Mouse (Mus musculus): ENCODE results near the gene Ccdc180. TPM values are rescaled to one million over a fixed set of nuclear protein-coding genes. Genes with fewer than 3 reads are reported as not detected.

The Ccdc180 gene
- polyA plus RNA-seq, 1 experiment from 2014 or later: 0.14 TPM

- no peak within 1 kb of the TSS for H3K4me3 ChIP-seq (ENCODE audit: low read depth, low read length)
- peak; percentile 1; the same call in 1 of the 2 replicates for ATAC-seq
- peak within 1 kb of the TSS; percentile 94 for H3K27ac ChIP-seq (ENCODE audit: low read depth, low read length)
- no peak within 1 kb of the TSS for H3K9ac ChIP-seq (ENCODE audit: low read depth, low read length)
- no peaks in the 10 kb centered on the region for H3K36me3 ChIP-seq (ENCODE audit: control insufficient read depth, insufficient read depth)
- 39% methylated on average over 10 of the region's 10 CpGs for WGBS
- H3K9me3 ChIP-seq (ENCODE audit: control insufficient read depth): no peaks in the 10 kb centered on the region
- H3K4me2 ChIP-seq (replicated peaks; ENCODE audit: low read depth): peak within 1 kb of the TSS; percentile 39
- H3K4me1 ChIP-seq (replicated peaks; ENCODE audit: control insufficient read depth, insufficient read depth, low read length): 0 out of 2 replicates have a peak, but pooled peaks cover 3% of the 10 kb centered on the region
- no peaks in the 10 kb centered on the region for H3K27me3 ChIP-seq (replicated peaks; ENCODE audit: control insufficient read depth, insufficient read depth, low read length)
- TF ChIP-seq CTCF (IDR thresholded peaks at IDR 0.05; ENCODE audit: low read depth): no peak
These were observed 74.8 kb downstream of the Ccdc180 start, which contains the start of gene Tdrd7 for GRCm38 (mm10) chr4:45964771-45965439. Gene Tdrd7, plus strand, starts transcription at chr4:45965334.

DNA sequence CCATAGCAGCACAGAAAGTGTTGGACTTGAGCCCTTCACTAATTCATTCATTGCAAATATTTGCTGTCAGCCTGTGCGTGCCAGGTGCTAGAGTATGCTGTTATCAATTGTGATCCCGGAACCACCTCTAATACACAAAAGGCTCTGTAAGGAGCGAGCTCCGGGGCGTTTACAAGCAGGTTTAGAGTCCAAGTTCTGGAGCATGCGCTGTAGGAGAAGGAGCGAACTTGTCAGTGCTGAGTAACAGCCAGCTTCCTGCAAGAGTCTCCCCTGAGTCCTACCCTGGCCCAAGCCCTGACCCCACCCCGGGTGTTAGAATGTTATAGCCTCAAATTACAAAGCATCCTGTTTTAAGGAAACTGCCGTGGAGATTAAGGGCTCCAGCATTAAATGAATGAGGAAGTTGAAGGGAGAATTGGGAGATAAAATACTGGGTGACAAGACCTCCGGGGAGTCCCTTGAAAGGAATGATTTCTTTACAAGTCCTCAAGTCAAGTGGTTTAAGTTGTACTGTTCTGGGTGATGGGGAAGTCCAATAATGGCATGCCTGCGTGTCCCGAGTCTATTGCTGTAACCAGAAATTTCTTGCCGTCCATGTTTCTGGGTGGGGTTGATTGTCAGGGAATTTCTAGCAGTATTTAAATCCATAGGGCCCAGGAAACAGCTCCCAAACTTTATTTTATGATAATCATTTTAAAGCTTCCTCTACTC, 75.8 kb downstream of the Ccdc180 start:
- Histone ChIP-seq H3K27me3 (replicated peaks; ENCODE audit: control insufficient read depth, insufficient read depth, low read length) (no peaks in the 10 kb centered on the region), H3K9ac (ENCODE audit: low read depth, low read length) (no peak overlapping the region), H3K27ac (ENCODE audit: low read depth, low read length) (peak overlapping the region; percentile 94), H3K4me1 (replicated peaks; ENCODE audit: control insufficient read depth, insufficient read depth, low read length) (0 out of 2 replicates have a peak, but pooled peaks cover 3% of the 10 kb centered on the region), H3K36me3 (ENCODE audit: control insufficient read depth, insufficient read depth) (no peaks in the 10 kb centered on the region), H3K4me2 (replicated peaks; ENCODE audit: low read depth) (peak overlapping the region; percentile 39), H3K4me3 (ENCODE audit: low read depth, low read length) (no peak overlapping the region), H3K9me3 (ENCODE audit: control insufficient read depth) (no peaks in the 10 kb centered on the region)
- 13% methylated on average over 13 of the region's 13 CpGs for WGBS
- peak; percentile 87 for ATAC-seq
- no peak for TF ChIP-seq CTCF (IDR thresholded peaks at IDR 0.05; ENCODE audit: low read depth)

- peak; percentile 62 for ATAC-seq
- H3K36me3 ChIP-seq (ENCODE audit: control insufficient read depth, insufficient read depth): no peaks in the 10 kb centered on the region
- WGBS: 15% methylated on average over 6 of the region's 6 CpGs
- H3K9ac ChIP-seq (ENCODE audit: low read depth, low read length): 0 out of 2 replicates have a peak overlapping the region, but pooled peaks have one; percentile 12
- 0 out of 2 replicates have a peak, but pooled peaks cover 3% of the 10 kb centered on the region for H3K4me1 ChIP-seq (replicated peaks; ENCODE audit: control insufficient read depth, insufficient read depth, low read length)
- H3K27ac ChIP-seq (ENCODE audit: low read depth, low read length): peak overlapping the region; percentile 94
- no peak for TF ChIP-seq CTCF (IDR thresholded peaks at IDR 0.05; ENCODE audit: low read depth)
- H3K9me3 ChIP-seq (ENCODE audit: control insufficient read depth): no peaks in the 10 kb centered on the region
- no peak overlapping the region for H3K4me3 ChIP-seq (ENCODE audit: low read depth, low read length)
- no peaks in the 10 kb centered on the region for H3K27me3 ChIP-seq (replicated peaks; ENCODE audit: control insufficient read depth, insufficient read depth, low read length)
- H3K4me2 ChIP-seq (replicated peaks; ENCODE audit: low read depth): peak overlapping the region; percentile 35; the same call in 1 of the 2 replicates
These were observed 76.6 kb downstream of the Ccdc180 start for GRCm38 (mm10) chr4:45966716-45967115.

- no peak for ATAC-seq
- Histone ChIP-seq H3K27me3 (replicated peaks; ENCODE audit: control insufficient read depth, insufficient read depth, low read length) (no peaks in the 10 kb centered on the region), H3K4me3 (ENCODE audit: low read depth, low read length) (no peak overlapping the region), H3K9ac (ENCODE audit: low read depth, low read length) (no peak overlapping the region), H3K4me1 (replicated peaks; ENCODE audit: control insufficient read depth, insufficient read depth, low read length) (0 out of 2 replicates have a peak, but pooled peaks cover 3% of the 10 kb centered on the region), H3K27ac (ENCODE audit: low read depth, low read length) (peak overlapping the region; percentile 94), H3K36me3 (ENCODE audit: control insufficient read depth, insufficient read depth) (no peaks in the 10 kb centered on the region), H3K9me3 (ENCODE audit: control insufficient read depth) (no peaks in the 10 kb centered on the region), H3K4me2 (replicated peaks; ENCODE audit: low read depth) (peak overlapping the region; percentile 14; the same call in 1 of the 2 replicates)
- WGBS: 54% methylated on average over 9 of the region's 9 CpGs
- TF ChIP-seq CTCF (IDR thresholded peaks at IDR 0.05; ENCODE audit: low read depth): no peak
These were observed 77.6 kb downstream of the Ccdc180 start for GRCm38 (mm10) chr4:45967479-45968341.

GRCm38 (mm10) chr4:45969051-45969450, 78.9 kb downstream of the Ccdc180 start:
- no peak overlapping the region for H3K9ac ChIP-seq (ENCODE audit: low read depth, low read length)
- no peak overlapping the region for H3K4me3 ChIP-seq (ENCODE audit: low read depth, low read length)
- no peaks in the 10 kb centered on the region for H3K9me3 ChIP-seq (ENCODE audit: control insufficient read depth)
- WGBS: 54% methylated on average over 2 of the region's 2 CpGs
- no peak for TF ChIP-seq CTCF (IDR thresholded peaks at IDR 0.05; ENCODE audit: low read depth)
- H3K27me3 ChIP-seq (replicated peaks; ENCODE audit: control insufficient read depth, insufficient read depth, low read length): no peaks in the 10 kb centered on the region
- ATAC-seq: no peak
- 0 out of 2 replicates have a peak, but pooled peaks cover 3% of the 10 kb centered on the region for H3K4me1 ChIP-seq (replicated peaks; ENCODE audit: control insufficient read depth, insufficient read depth, low read length)
- H3K4me2 ChIP-seq (replicated peaks; ENCODE audit: low read depth): no peak overlapping the region
- peak overlapping the region; percentile 15; the same call in 1 of the 2 replicates for H3K27ac ChIP-seq (ENCODE audit: low read depth, low read length)
- no peaks in the 10 kb centered on the region for H3K36me3 ChIP-seq (ENCODE audit: control insufficient read depth, insufficient read depth)

Data from intestine, postnatal 0 days (tissue).